Mouse (Mus musculus) MEL (cell line): Measurements from ENCODE around the gene Sned1.

Experiments used
- RAD21 ChIP-seq: IDR thresholded peaks from 2 replicates; pipeline ENCODE4 v1.6.1; 2011; ENCODE audit warnings: mild to moderate bottlenecking, low read depth, low read length, improper control_type of control experiment
- SMC3 ChIP-seq: IDR thresholded peaks from 2 replicates; pipeline ENCODE4 v1.6.1; 2011; ENCODE audit warnings: low read depth, low read length, improper control_type of control experiment

GRCm38 (mm10) chr1:93267207-93267606 lies 31.6 kb downstream of the Sned1 start:
- no peak for TF ChIP-seq SMC3
- no peak for TF ChIP-seq RAD21
